Mouse (Mus musculus) hindbrain, embryonic 15.5 days (tissue): ENCODE data around the gene Txndc11. TPM values are rescaled to one million over a fixed set of nuclear protein-coding genes. Genes with fewer than 3 reads are reported as not detected.

Source experiments
- ATAC-seq: fragments of 200-750 bp; cut with Nextera tagmentation; 2 replicates; pipeline ENCODE4 v1.8.0; 2017; ENCODE audit warnings: low read depth, moderate number of reproducible peaks, moderate TSS enrichment; ENCODE audit not compliant: low FRiP score
- H3K27ac ChIP-seq: fragments of 300-500 bp; sonication (generic); replicated peaks from 2 replicates; pipeline ENCODE4 v1.5.1; 2015; ENCODE audit warnings: mild to moderate bottlenecking, inconsistent platforms
- H3K27me3 ChIP-seq: fragments of 300-500 bp; sonication (generic); 2 replicates; pipeline ENCODE4 v1.6.1; 2015; ENCODE audit warnings: control low read depth, inconsistent platforms
- H3K36me3 ChIP-seq: fragments of 300-500 bp; sonication (generic); 2 replicates; pipeline ENCODE4 v1.6.1; 2015; ENCODE audit warnings: control low read depth, inconsistent platforms
- H3K4me1 ChIP-seq: fragments of 300-500 bp; sonication (generic); replicated peaks from 2 replicates; pipeline ENCODE4 v1.6.1; 2015; ENCODE audit warnings: control low read depth, inconsistent platforms
- H3K4me2 ChIP-seq: fragments of 300-500 bp; sonication (generic); 2 replicates; pipeline ENCODE4 v1.6.1; 2015; ENCODE audit warnings: moderate library complexity, mild to moderate bottlenecking, inconsistent platforms
- H3K4me3 ChIP-seq: fragments of 300-500 bp; sonication (generic); 2 replicates; pipeline ENCODE4 v1.5.1; 2015; ENCODE audit warnings: mild to moderate bottlenecking, inconsistent platforms
- H3K9ac ChIP-seq: fragments of 300-500 bp; sonication (generic); 2 replicates; pipeline ENCODE4 v1.6.1; 2015; ENCODE audit warnings: inconsistent platforms
- H3K9me3 ChIP-seq: fragments of 300-500 bp; sonication (generic); 2 replicates; pipeline ENCODE4 v1.6.1; 2016; ENCODE audit warnings: control low read depth, inconsistent platforms
- WGBS: fragments of 180-500 bp; shearing (Covaris S2); methylation state at CpG from one replicate; pipeline ENCODE4 v1.1.7; 2015; 5-methylcytosine and 5-hydroxymethylcytosine counted together
- polyA plus RNA-seq: library from polyadenylated mRNA; unstranded; fragments of >200 nt; fragmentation: Nextera tagmentation; extraction: Ambion mirVana; gene quantifications from 2 replicates; pipeline ENCODE4 v1.2.1, GENCODE M21; 2015

Txndc11 gene
- polyA plus RNA-seq, 1 experiment from 2014 or later = 32.6 TPM

DNA sequence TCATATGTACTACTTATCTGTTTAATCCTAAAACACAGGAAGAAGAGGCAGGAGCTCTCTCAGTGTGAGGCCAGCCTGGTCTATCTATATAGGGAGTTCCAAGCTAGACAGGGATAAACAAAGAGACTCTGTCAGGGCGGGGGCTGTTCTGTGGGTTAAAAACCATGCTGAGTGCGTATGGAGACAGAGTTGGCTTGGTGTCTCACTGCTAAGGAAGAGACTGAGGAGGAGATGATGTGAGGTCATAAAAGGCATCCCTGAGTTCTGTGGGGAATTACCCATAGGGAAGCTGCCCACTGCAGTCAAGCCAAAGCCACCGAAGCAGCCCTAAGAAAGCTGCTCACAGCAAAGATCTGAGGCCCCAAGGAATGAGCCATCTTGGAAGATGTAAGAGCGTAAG, 73.8 kb downstream of the Txndc11 start, which contains the start of gene Snn:
Snn (plus strand) TSS at position 301 of the 400 bp plus-strand sequence.
- Histone ChIP-seq H3K4me3 (no peak within 1 kb of the TSS), H3K27me3 (no peaks in the 10 kb centered on the region), H3K9me3 (no peaks in the 10 kb centered on the region), H3K27ac (no peak within 1 kb of the TSS), H3K4me2 (no peak within 1 kb of the TSS), H3K9ac (no peak within 1 kb of the TSS), H3K4me1 (peaks cover 24% of the 10 kb centered on the region), H3K36me3 (no peaks in the 10 kb centered on the region)
- no peak for ATAC-seq
- 91% methylated on average over 4 of the region's 4 CpGs for WGBS

DNA sequence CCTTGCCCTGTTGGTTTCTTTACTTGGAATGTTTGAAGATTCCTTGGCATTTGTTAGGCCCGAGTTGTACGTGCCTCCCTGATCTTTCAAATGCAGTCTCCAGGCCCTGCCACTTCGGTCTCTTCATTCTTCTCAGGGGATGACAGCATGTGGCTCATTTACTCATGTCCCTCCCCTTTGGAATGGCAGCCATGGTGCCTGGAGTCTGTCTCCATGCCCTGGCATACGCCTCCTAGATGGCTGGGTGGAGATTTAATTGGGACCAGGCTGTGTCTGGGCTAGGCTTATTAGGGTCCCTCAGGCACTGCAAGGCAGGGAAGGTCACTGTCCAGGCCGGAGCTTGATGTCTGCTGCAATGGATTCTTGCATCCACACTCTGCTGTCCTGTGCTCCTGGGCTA, 78.5 kb downstream of the Txndc11 start:
- Histone ChIP-seq H3K36me3 (no peaks in the 10 kb centered on the region), H3K9ac (no peak overlapping the region), H3K4me1 (no peaks in the 10 kb centered on the region), H3K4me2 (no peak overlapping the region), H3K4me3 (no peak overlapping the region), H3K9me3 (no peaks in the 10 kb centered on the region), H3K27me3 (no peaks in the 10 kb centered on the region), H3K27ac (no peak overlapping the region)
- no peak for ATAC-seq
- WGBS = 56% methylated on average over 5 of the region's 5 CpGs

DNA sequence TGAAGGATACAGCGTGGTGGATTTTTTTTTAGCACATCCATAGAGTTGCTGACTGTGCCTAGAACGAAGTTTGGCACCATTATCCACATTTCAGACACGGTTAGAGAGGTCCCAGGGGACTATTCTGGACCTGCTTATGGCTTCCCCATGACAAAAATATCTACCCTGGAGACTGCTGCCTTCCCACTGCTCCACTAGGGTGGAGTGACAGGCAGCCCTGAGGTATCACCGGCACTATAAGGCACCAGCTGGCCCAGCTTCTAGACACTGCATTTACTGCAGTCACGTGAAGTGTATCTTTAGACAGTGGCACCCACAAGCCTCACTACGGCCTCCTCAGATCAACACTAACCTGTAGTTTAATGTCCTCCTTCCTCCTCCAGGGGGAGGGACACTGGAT, 79.6 kb downstream of the Txndc11 start:
- no peak overlapping the region for H3K4me2 ChIP-seq
- H3K9ac ChIP-seq = no peak overlapping the region
- H3K4me3 ChIP-seq = no peak overlapping the region
- 83% methylated on average over 6 of the region's 6 CpGs for WGBS
- no peaks in the 10 kb centered on the region for H3K36me3 ChIP-seq
- no peak for ATAC-seq
- no peaks in the 10 kb centered on the region for H3K9me3 ChIP-seq
- no peaks in the 10 kb centered on the region for H3K27me3 ChIP-seq
- H3K27ac ChIP-seq = no peak overlapping the region
- no peaks in the 10 kb centered on the region for H3K4me1 ChIP-seq

DNA sequence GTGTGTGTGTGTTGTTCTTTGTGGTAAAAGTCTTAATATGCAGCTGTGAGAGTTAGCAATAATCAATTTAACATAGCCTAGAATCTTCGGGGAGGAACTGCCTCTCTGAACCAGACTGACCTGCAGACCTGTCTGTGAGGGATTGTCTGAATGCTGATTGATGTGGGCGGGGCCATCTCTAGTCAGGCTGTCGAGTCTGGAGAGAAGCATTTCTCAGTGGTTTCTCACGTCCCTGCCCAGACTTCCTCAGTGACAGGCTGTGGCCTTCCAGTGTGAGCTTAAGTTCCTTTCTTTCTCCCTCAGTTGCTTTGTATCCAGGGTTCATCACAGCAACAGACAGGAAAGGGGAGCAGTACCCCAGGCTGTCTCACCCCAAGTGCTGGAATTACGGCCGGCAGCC, 80.0 kb downstream of the Txndc11 start:
- Histone ChIP-seq H3K27ac (no peak overlapping the region), H3K36me3 (no peaks in the 10 kb centered on the region), H3K9me3 (no peaks in the 10 kb centered on the region), H3K27me3 (no peaks in the 10 kb centered on the region), H3K4me3 (no peak overlapping the region), H3K9ac (no peak overlapping the region), H3K4me1 (no peaks in the 10 kb centered on the region), H3K4me2 (no peak overlapping the region)
- no peak for ATAC-seq
- 65% methylated on average over 6 of the region's 6 CpGs for WGBS

DNA sequence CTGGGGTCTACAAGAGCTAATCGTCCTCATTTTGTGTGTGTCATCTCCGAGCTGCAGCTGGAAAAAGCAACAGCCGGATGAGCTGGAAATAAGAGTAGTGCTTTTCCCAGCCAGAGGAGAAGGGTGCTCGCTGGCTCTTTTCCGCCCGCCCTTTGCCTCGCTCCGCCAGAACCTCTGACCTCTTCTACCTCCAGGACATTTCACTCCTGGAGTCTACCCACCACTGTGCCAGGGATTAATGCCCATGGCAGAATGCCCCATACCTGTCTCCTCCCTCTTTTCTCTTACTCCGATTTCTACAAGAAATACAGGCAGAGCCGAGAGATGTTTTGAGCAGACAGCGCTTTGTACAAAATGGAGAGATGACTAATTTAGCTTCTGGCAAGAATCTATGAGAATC, 83.3 kb downstream of the Txndc11 start:
- Histone ChIP-seq H3K4me1 (no peaks in the 10 kb centered on the region), H3K4me3 (no peak overlapping the region), H3K36me3 (no peaks in the 10 kb centered on the region), H3K9ac (no peak overlapping the region), H3K27me3 (no peaks in the 10 kb centered on the region), H3K4me2 (no peak overlapping the region), H3K9me3 (no peaks in the 10 kb centered on the region), H3K27ac (no peak overlapping the region)
- no peak for ATAC-seq
- 87% methylated on average over 11 of the region's 11 CpGs for whole genome bisulfite sequencing

DNA sequence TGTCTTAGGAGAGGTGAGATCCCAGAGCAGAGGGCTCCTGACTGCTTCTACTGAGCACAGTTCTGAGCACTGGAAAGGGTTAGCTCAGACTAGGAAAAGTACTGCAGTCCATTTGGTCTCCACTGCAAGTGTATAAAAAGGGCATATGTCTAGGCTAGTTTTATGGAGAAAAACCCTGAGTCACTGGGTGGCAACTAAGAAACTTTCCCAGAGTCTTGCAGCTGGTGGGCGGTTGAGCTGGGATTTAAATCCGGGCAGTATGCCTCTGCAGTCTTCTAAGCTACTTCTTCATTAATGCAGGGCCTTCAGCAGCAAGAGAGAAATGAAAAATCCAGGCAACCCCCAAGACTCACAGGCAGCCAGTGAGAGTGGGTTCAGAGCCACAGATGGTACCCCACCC, 84.2 kb downstream of the Txndc11 start:
- Histone ChIP-seq H3K9me3 (no peaks in the 10 kb centered on the region), H3K27ac (no peak overlapping the region), H3K4me1 (no peaks in the 10 kb centered on the region), H3K4me2 (no peak overlapping the region), H3K9ac (no peak overlapping the region), H3K27me3 (no peaks in the 10 kb centered on the region), H3K4me3 (no peak overlapping the region), H3K36me3 (no peaks in the 10 kb centered on the region)
- 85% methylated on average over 2 of the region's 2 CpGs for WGBS
- ATAC-seq = no peak

DNA sequence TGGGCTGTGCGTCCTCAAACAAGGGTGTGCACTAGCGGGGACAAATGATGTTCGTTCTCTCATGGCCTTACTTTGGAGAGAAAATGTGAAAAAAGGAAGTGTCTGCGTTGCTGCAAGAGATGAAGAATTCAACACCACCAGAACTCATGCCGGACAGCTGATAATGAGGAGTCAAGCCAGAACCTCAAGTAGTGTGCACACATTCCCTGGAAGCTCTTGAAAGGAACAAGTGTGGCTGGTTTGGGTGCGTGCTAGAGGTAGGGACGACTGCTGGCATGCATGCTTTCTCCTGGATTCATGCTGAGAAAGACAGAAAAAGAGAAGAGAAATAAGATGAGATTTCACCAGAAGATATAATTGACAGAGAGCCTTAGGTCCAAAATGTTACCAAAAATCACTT, 87.3 kb downstream of the Txndc11 start:
- no peaks in the 10 kb centered on the region for H3K27me3 ChIP-seq
- no peak overlapping the region for H3K9ac ChIP-seq
- H3K4me2 ChIP-seq = no peak overlapping the region
- WGBS = 91% methylated on average over 7 of the region's 7 CpGs
- H3K36me3 ChIP-seq = no peaks in the 10 kb centered on the region
- H3K27ac ChIP-seq = no peak overlapping the region
- no peaks in the 10 kb centered on the region for H3K9me3 ChIP-seq
- no peaks in the 10 kb centered on the region for H3K4me1 ChIP-seq
- no peak for ATAC-seq
- H3K4me3 ChIP-seq = no peak overlapping the region

DNA sequence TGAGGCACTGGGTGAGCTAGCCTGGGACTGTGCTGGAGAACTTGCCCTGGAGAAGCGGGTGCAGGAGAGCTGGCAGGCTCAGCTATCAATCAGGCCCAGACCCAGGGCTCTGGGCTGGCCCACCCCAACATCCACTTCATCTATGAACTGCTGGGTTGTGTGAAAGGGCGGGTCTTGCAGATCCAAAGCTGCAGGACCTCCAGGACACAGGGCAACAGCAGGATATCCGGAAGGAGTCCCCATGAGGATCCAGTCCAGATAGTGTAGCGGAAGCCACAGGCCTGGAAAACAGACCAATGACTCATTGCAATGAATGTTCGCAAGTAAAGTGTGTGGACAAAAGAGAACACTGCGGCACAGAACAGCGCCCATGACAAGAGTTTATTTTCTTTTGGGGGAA, 88.0 kb downstream of the Txndc11 start:
- no peak overlapping the region for H3K9ac ChIP-seq
- no peaks in the 10 kb centered on the region for H3K9me3 ChIP-seq
- H3K27ac ChIP-seq = no peak overlapping the region
- H3K36me3 ChIP-seq = no peaks in the 10 kb centered on the region
- no peaks in the 10 kb centered on the region for H3K4me1 ChIP-seq
- H3K4me3 ChIP-seq = no peak overlapping the region
- 86% methylated on average over 7 of the region's 7 CpGs for WGBS
- H3K27me3 ChIP-seq = no peaks in the 10 kb centered on the region
- no peak overlapping the region for H3K4me2 ChIP-seq
- ATAC-seq = no peak

DNA sequence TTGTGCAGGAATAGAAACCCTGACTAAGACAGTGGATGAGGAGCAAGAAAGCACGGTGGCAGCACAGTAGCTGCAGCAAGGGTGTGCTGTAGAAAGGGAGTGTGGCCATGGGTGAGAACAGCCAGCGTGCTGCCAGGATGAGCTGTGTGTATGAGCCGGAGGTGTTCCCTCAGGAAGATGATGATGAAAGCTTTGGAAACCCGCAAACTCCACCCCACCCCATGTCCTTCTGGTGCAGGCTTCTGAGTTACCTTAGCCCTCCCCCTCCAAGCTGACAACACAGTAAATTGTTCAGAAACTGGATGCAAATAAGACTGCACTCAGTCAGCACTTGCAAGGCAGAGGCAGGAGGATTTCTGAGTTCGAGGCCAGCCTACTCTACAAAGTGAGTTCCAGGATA, 91.2 kb downstream of the Txndc11 start:
- Histone ChIP-seq H3K4me2 (no peak overlapping the region), H3K36me3 (no peaks in the 10 kb centered on the region), H3K9me3 (no peaks in the 10 kb centered on the region), H3K27me3 (no peaks in the 10 kb centered on the region), H3K9ac (no peak overlapping the region), H3K4me3 (no peak overlapping the region), H3K27ac (no peak overlapping the region), H3K4me1 (no peaks in the 10 kb centered on the region)
- 88% methylated on average over 5 of the region's 5 CpGs for WGBS
- no peak for ATAC-seq

DNA sequence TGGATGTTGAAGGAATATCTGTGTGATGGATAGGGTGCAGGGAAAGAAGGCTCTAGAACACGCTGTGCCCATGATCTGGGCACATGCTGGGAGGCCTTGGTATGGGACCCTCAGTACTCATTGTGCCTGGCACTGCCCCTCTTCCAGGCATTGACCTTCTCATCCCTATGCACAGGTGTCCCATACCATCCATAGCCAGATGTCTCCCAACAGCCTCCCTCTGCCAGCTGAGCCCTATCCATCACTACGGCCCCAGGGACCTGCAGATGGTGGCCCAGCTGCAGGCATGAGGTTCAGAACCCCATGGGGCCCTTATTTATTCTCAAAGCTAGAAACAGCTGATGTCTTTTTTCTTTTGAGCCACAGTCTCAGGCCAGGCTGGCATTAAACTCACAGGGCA, 93.8 kb downstream of the Txndc11 start:
- Histone ChIP-seq H3K36me3 (no peaks in the 10 kb centered on the region), H3K9me3 (no peaks in the 10 kb centered on the region), H3K4me1 (no peaks in the 10 kb centered on the region; the same call in 1 of the 2 replicates), H3K27me3 (no peaks in the 10 kb centered on the region), H3K4me3 (no peak overlapping the region), H3K4me2 (no peak overlapping the region), H3K9ac (no peak overlapping the region), H3K27ac (no peak overlapping the region)
- no peak for ATAC-seq
- 55% methylated on average over 2 of the region's 2 CpGs for WGBS

DNA sequence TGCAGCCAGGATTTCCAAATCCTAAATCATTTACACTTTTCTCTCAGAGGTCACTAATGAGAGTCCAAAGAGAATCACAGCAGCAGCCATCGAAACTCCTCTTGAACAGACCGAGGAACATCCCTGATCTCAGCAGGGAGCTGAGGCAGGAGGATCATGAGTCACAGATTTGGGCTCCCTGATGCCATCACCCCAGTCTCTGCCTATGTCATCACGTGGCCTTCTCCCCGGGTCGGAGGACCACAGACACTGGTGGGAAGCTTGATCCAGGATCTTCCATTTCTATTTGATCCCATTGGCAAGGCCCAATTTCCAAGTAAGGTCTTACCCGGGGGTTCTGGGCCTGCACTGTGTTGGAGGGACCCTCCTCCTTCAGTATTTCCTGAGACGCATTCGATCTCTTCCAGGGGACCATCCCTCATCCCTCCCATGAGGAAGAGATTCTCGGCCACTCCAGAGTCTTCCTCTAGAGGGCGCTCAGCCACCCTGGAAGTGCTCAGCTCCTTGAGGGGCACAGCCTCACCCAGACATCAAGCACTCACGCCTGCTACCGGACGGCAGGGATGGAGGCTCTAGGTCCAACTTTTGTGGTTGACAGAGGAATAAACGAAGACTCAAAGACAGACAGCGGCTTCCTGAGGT, 98.5 kb downstream of the Txndc11 start:
- H3K4me3 ChIP-seq = no peak overlapping the region
- no peak overlapping the region for H3K4me2 ChIP-seq
- peak; percentile 45; the same call in 1 of the 2 replicates for ATAC-seq
- H3K4me1 ChIP-seq = no peaks in the 10 kb centered on the region; the same call in 1 of the 2 replicates
- WGBS = 25% methylated on average over 15 of the region's 15 CpGs
- no peaks in the 10 kb centered on the region for H3K36me3 ChIP-seq
- no peak overlapping the region for H3K9ac ChIP-seq
- no peaks in the 10 kb centered on the region for H3K9me3 ChIP-seq
- no peak overlapping the region for H3K27ac ChIP-seq
- no peaks in the 10 kb centered on the region for H3K27me3 ChIP-seq

DNA sequence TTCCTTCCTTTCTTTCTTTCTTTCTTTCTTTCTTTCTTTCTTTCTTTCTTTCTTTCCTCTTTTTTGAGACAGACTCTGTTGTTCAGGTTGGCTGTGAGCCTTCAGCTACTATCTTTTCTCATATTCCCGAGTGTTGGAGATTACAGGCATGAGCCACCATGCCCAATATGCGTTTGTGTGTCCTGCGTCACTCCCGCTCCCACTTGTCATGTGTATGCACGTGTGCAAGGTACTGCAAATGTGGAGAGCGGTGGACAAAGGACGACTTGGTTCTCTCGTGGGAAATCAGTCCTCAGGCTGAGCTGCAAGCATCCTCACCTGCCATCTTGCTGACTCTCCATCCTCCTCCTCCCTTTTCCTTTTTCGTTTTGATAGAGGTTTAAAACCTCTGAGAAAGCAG, 99.2 kb downstream of the Txndc11 start:
- no peak overlapping the region for H3K4me3 ChIP-seq
- no peak overlapping the region for H3K4me2 ChIP-seq

DNA sequence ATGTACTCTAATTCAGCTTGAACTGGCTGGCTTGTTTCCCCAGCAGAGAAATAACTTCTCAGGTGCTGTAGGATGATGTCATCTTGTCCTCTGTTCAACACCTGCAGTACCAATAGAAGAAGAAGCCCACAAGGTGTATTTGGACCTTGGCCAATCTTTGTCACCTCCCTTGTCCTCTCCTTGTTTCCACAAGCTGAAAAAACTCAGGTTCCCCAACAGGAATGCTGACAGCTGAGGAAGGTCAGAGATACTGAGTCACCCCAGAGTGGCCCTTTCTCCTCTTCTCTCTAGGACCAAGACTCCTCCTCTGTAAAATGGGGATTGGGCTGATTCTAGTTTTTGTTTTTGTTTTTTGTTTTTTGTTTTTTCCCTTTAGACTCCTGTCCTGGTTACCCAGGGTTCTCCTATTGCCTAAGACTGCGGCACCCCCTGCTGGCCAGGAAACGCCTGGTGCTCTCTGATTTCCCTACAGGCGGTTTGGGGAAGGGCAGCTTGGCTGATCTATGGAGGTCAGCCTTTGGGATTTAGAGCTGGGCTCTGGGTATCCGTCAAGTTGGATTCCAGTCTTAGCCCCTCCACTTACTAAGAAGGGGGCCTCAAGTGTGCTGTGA, 100.2 kb downstream of the Txndc11 start:
- H3K27ac ChIP-seq = no peak overlapping the region
- no peak for ATAC-seq
- no peaks in the 10 kb centered on the region; the same call in 1 of the 2 replicates for H3K4me1 ChIP-seq
- no peaks in the 10 kb centered on the region for H3K9me3 ChIP-seq
- H3K4me3 ChIP-seq = no peak overlapping the region
- H3K27me3 ChIP-seq = no peaks in the 10 kb centered on the region
- H3K9ac ChIP-seq = no peak overlapping the region
- no peak overlapping the region for H3K4me2 ChIP-seq
- WGBS = 3% methylated on average over 4 of the region's 4 CpGs
- no peaks in the 10 kb centered on the region for H3K36me3 ChIP-seq

More for the DNA sequence above, 99.2 kb downstream of the Txndc11 start:
- Histone ChIP-seq H3K9ac (no peak overlapping the region), H3K27ac (no peak overlapping the region), H3K36me3 (no peaks in the 10 kb centered on the region), H3K27me3 (no peaks in the 10 kb centered on the region), H3K9me3 (no peaks in the 10 kb centered on the region), H3K4me1 (no peaks in the 10 kb centered on the region; the same call in 1 of the 2 replicates)
- no peak for ATAC-seq
- 82% methylated on average over 9 of the region's 9 CpGs for WGBS
